In genomic region chr6:95651391-95651876, GRCm38 (mm10) we compare ENCODE assay signal across 10 mouse cellular contexts.
DNase-seq lines count a peak whose midpoint lies in the region; ATAC-seq and TF ChIP-seq lines count a peak whose summit lies in the region.
"Had no signal": no experiment of that assay in that cellular context is flagged by ENCODE, and none has a peak within 500 bp of the region (broad histone marks: within the 10 kb centered on the region; RNA-seq: fewer than 3 reads in every experiment).

No protein-coding gene starts in this region.

- peak overlapping the region; percentile 21; the same call in 1 of the 2 replicates for H3K27ac ChIP-seq in lung, embryonic 15.5 days
- H3K27ac ChIP-seq in embryonic facial prominence, embryonic 11.5 days (replicated peaks; ENCODE audit: low read depth, low read length), result no peak overlapping the region
- peak overlapping the region; percentile 6; the same call in 1 of the 2 replicates for H3K27ac ChIP-seq in lung, embryonic 16.5 days (ENCODE audit: low read length)
- H3K27ac ChIP-seq in stomach, embryonic 16.5 days (ENCODE audit: low read length), result peak overlapping the region; percentile 46; the same call in 1 of the 2 replicates
- H3K27ac ChIP-seq in cerebellum, adult 2 months (ENCODE audit: insufficient read depth, low read length), result no peak overlapping the region
- H3K27ac ChIP-seq: kidney, postnatal 0 days had no signal

- WGBS in lung, embryonic 15.5 days, result 29% methylated on average over 6 of the region's 6 CpGs
- 19% methylated on average over 6 of the region's 6 CpGs for WGBS in embryonic facial prominence, embryonic 11.5 days
- 31% methylated on average over 6 of the region's 6 CpGs for whole genome bisulfite sequencing in lung, embryonic 16.5 days
- WGBS in stomach, embryonic 16.5 days, result 31% methylated on average over 6 of the region's 6 CpGs
- 39% methylated on average over 6 of the region's 6 CpGs for WGBS in cerebellum, adult 2 months

- no peak overlapping the region for H3K4me2 ChIP-seq in lung, embryonic 15.5 days
- H3K4me2 ChIP-seq in embryonic facial prominence, embryonic 11.5 days (ENCODE audit: low read depth, low read length), result no peak overlapping the region
- peak overlapping the region; percentile 7; the same call in 1 of the 2 replicates for H3K4me2 ChIP-seq in lung, embryonic 16.5 days (ENCODE audit: low read depth, low read length)
- H3K4me2 ChIP-seq in stomach, embryonic 16.5 days (ENCODE audit: low read depth, low read length), result no peak overlapping the region

- no peaks in the 10 kb centered on the region for H3K27me3 ChIP-seq in lung, embryonic 15.5 days
- H3K27me3 ChIP-seq in embryonic facial prominence, embryonic 11.5 days (ENCODE audit: control insufficient read depth, insufficient read depth, low read length), result no peaks in the 10 kb centered on the region
- H3K27me3 ChIP-seq in lung, embryonic 16.5 days (ENCODE audit: control insufficient read depth, insufficient read depth, low read depth, low read length), result no peaks in the 10 kb centered on the region
- H3K27me3 ChIP-seq in stomach, embryonic 16.5 days (ENCODE audit: control insufficient read depth, insufficient read depth, low read length), result no peaks in the 10 kb centered on the region
- no peaks in the 10 kb centered on the region for H3K27me3 ChIP-seq in cerebellum, adult 2 months (ENCODE audit: control insufficient read depth, insufficient read depth, low read length)

- peaks cover 9% of the 10 kb centered on the region; the same call in 1 of the 2 replicates for H3K36me3 ChIP-seq in lung, embryonic 15.5 days
- no peaks in the 10 kb centered on the region for H3K36me3 ChIP-seq in embryonic facial prominence, embryonic 11.5 days (replicated peaks; ENCODE audit: control insufficient read depth, insufficient read depth, low read depth, low read length)
- H3K36me3 ChIP-seq in lung, embryonic 16.5 days (ENCODE audit: control insufficient read depth, insufficient read depth, low read length), result no peaks in the 10 kb centered on the region
- 0 out of 2 replicates have a peak, but pooled peaks cover 3% of the 10 kb centered on the region for H3K36me3 ChIP-seq in stomach, embryonic 16.5 days (ENCODE audit: control insufficient read depth, insufficient read depth, low read length)

- TF ChIP-seq POLR2A in cerebellum, adult 2 months (IDR thresholded peaks at IDR 0.05; ENCODE audit: borderline replicate concordance, insufficient read depth, low read length), result no peak

- no peak overlapping the region for H3K9ac ChIP-seq in lung, embryonic 15.5 days
- H3K9ac ChIP-seq in embryonic facial prominence, embryonic 11.5 days (replicated peaks; ENCODE audit: low read length), result peak overlapping the region; percentile 13; the same call in 1 of the 2 replicates
- no peak overlapping the region for H3K9ac ChIP-seq in lung, embryonic 16.5 days (ENCODE audit: low read length)
- H3K9ac ChIP-seq in stomach, embryonic 16.5 days (ENCODE audit: low read length), result no peak overlapping the region

- no peaks in the 10 kb centered on the region for H3K9me3 ChIP-seq in lung, embryonic 15.5 days
- no peaks in the 10 kb centered on the region for H3K9me3 ChIP-seq in embryonic facial prominence, embryonic 11.5 days (replicated peaks; ENCODE audit: control insufficient read depth, low read length)
- no peaks in the 10 kb centered on the region for H3K9me3 ChIP-seq in lung, embryonic 16.5 days (ENCODE audit: control insufficient read depth, low read length)
- no peaks in the 10 kb centered on the region for H3K9me3 ChIP-seq in stomach, embryonic 16.5 days (replicated peaks; ENCODE audit: control insufficient read depth, low read length)

- no peak for TF ChIP-seq CTCF in cerebellum, adult 2 months (IDR thresholded peaks at IDR 0.05; ENCODE audit: borderline replicate concordance, insufficient read depth, low read depth, low read length)

- no peak overlapping the region for H3K4me3 ChIP-seq in lung, embryonic 15.5 days
- no peak overlapping the region for H3K4me3 ChIP-seq in embryonic facial prominence, embryonic 11.5 days (ENCODE audit: low read depth, low read length)
- H3K4me3 ChIP-seq in lung, embryonic 16.5 days (ENCODE audit: low read length), result no peak overlapping the region
- no peak overlapping the region for H3K4me3 ChIP-seq in stomach, embryonic 16.5 days (replicated peaks; ENCODE audit: low read length)
- no peak overlapping the region for H3K4me3 ChIP-seq in cerebellum, adult 2 months (replicated peaks; ENCODE audit: insufficient read depth, low read depth, low read length)

- DNase-seq in lung, adult 18-20 months, result no peak
- peak; percentile 57 for DNase-seq in embryonic facial prominence, embryonic 11.5 days (ENCODE audit: low spot score)
- DNase-seq in cerebellum, adult 2 months, result no peak
- DNase-seq in gastrocnemius, adult 18-20 months (ENCODE audit: low spot score), result no peak
- DNase-seq: cerebellum, adult 9-11 months had no signal

- peaks cover 14% of the 10 kb centered on the region for H3K4me1 ChIP-seq in lung, embryonic 15.5 days
- H3K4me1 ChIP-seq in embryonic facial prominence, embryonic 11.5 days (ENCODE audit: control insufficient read depth, insufficient read depth, low read length), result no peaks in the 10 kb centered on the region; the same call in 1 of the 2 replicates
- peaks cover 13% of the 10 kb centered on the region; the same call in 1 of the 2 replicates for H3K4me1 ChIP-seq in lung, embryonic 16.5 days (replicated peaks; ENCODE audit: control insufficient read depth, insufficient read depth, low read length)
- H3K4me1 ChIP-seq in stomach, embryonic 16.5 days (ENCODE audit: control insufficient read depth, insufficient read depth, low read length), result 0 out of 2 replicates have a peak, but pooled peaks cover 3% of the 10 kb centered on the region
- H3K4me1 ChIP-seq in cerebellum, adult 2 months (ENCODE audit: control insufficient read depth, insufficient read depth, low read length), result no peaks in the 10 kb centered on the region

- ATAC-seq in lung, embryonic 15.5 days (ENCODE audit: borderline replicate concordance, extremely low read depth, low FRiP score, low TSS enrichment), result peak; percentile 73; the same call in 1 of the 2 replicates
- peak; percentile 67; the same call in 1 of the 2 replicates for ATAC-seq in embryonic facial prominence, embryonic 11.5 days (replicated peaks; ENCODE audit: insufficient number of reproducible peaks, low FRiP score, low TSS enrichment, low read depth)
- peak; percentile 81 for ATAC-seq in lung, embryonic 16.5 days (ENCODE audit: low read depth)
- ATAC-seq in stomach, embryonic 16.5 days (ENCODE audit: insufficient read depth, low FRiP score), result no peak; the same call in 1 of the 2 replicates
- no peak for ATAC-seq in monocyte, adult 5-6 weeks (replicated peaks; ENCODE audit: insufficient number of reproducible peaks, low FRiP score, low TSS enrichment, poor library complexity, severe bottlenecking)

Comparison
In these comparisons a context has a peak if more than half of its experiments do, and no peak if none do; other contexts are left out.
1. ATAC-seq: peak in lung, embryonic 15.5 days (single experiment), embryonic facial prominence, embryonic 11.5 days (single experiment) and lung, embryonic 16.5 days (single experiment); none in stomach, embryonic 16.5 days (single experiment) and monocyte, adult 5-6 weeks (single experiment).
2. H3K27ac ChIP-seq: peak in lung, embryonic 15.5 days (single experiment), lung, embryonic 16.5 days (single experiment) and stomach, embryonic 16.5 days (single experiment); none in embryonic facial prominence, embryonic 11.5 days (single experiment) and cerebellum, adult 2 months (single experiment).